Mouse (Mus musculus) layer of hippocampus, postnatal 36 days (tissue): ENCODE results near the gene Mok. TPM values are rescaled to one million over a fixed set of nuclear protein-coding genes. Genes with fewer than 3 reads are reported as not detected.
A peak's percentile ranks its signal among the peaks of the same experiment; 100 is the strongest.

Source experiments
- DNase-seq, 2 experiments: peaks; one replicate each; pipeline ENCODE4 v3.0.0; 2022
- total RNA-seq, 2 experiments: library from RNA; stranded (reverse); gene quantifications; 2 replicates each; pipeline ENCODE4 v1.2.3; 2021

The Mok gene
- total RNA-seq, 2 experiments from 2014 or later, result 11.8 TPM

- no peak for DNase-seq
These were observed 5.5 kb upstream of the Mok start for GRCm38 (mm10) chr12:110846191-110846765.

- DNase-seq, result peak; percentile 83 to 85
These were observed 4.6 kb upstream of the Mok start for GRCm38 (mm10) chr12:110845131-110845880.

- no peak for DNase-seq
These were observed 3.7 kb upstream of the Mok start for GRCm38 (mm10) chr12:110844227-110845130.

GRCm38 (mm10) chr12:110843194-110844048 lies 2.7 kb upstream of the Mok start:
- DNase-seq, result peak; percentile 80 to 82

GRCm38 (mm10) chr12:110841731-110842493 lies 1.2 kb upstream of the Mok start:
- DNase-seq, result no peak

- no peak for DNase-seq
These were observed 2.9 kb downstream of the Mok start for GRCm38 (mm10) chr12:110837850-110838249.

GRCm38 (mm10) chr12:110837192-110837841 lies 3.4 kb downstream of the Mok start:
- no peak for DNase-seq

GRCm38 (mm10) chr12:110836729-110837128 lies 4.0 kb downstream of the Mok start:
- no peak for DNase-seq

- DNase-seq, result no peak
These were observed 5.6 kb downstream of the Mok start for GRCm38 (mm10) chr12:110835182-110835581.

GRCm38 (mm10) chr12:110830293-110831024 lies 10.3 kb downstream of the Mok start:
- no peak for DNase-seq

- no peak for DNase-seq
These were observed 11.8 kb downstream of the Mok start for GRCm38 (mm10) chr12:110828908-110829307.

GRCm38 (mm10) chr12:110822366-110822765 lies 18.4 kb downstream of the Mok start:
- DNase-seq, result no peak

- DNase-seq, result no peak
These were observed 19.0 kb downstream of the Mok start for GRCm38 (mm10) chr12:110821787-110822186.

GRCm38 (mm10) chr12:110819367-110819766 lies 21.4 kb downstream of the Mok start:
- no peak for DNase-seq

- no peak for DNase-seq
These were observed 23.9 kb downstream of the Mok start for GRCm38 (mm10) chr12:110816833-110817232.

GRCm38 (mm10) chr12:110814924-110815323 lies 25.8 kb downstream of the Mok start:
- no peak for DNase-seq

- DNase-seq, result no peak
These were observed 27.1 kb downstream of the Mok start for GRCm38 (mm10) chr12:110813624-110814023.

- no peak for DNase-seq
These were observed 27.6 kb downstream of the Mok start for GRCm38 (mm10) chr12:110813132-110813531.

GRCm38 (mm10) chr12:110808848-110809247 lies 31.9 kb downstream of the Mok start:
- DNase-seq, result no peak

- no peak for DNase-seq
These were observed 32.3 kb downstream of the Mok start for GRCm38 (mm10) chr12:110808430-110808829.
